Mouse (Mus musculus): ENCODE measurements around the gene Zfp553. TPM values are rescaled to one million over a fixed set of nuclear protein-coding genes. Genes with fewer than 3 reads are reported as not detected.

Zfp553 gene
- polyA plus RNA-seq, 1 experiment from 2014 or later: 7.1 TPM

- Histone ChIP-seq H3K79me2 (ENCODE audit: inconsistent target) (peaks cover 65% of the 10 kb centered on the region), H3K36me3 (ENCODE audit: inconsistent target) (peaks cover 25% of the 10 kb centered on the region), H3K4me3 (ENCODE audit: inconsistent target) (peak overlapping the region; percentile 95), H3K27ac (peak overlapping the region; percentile 80)
- WGBS (ENCODE audit: missing documents): 0% methylated on average over 2 of the region's 2 CpGs
Observed at GRCm38 (mm10) chr7:127206606-127207005, 26.3 kb upstream of the Zfp553 start.

- Histone ChIP-seq H3K4me3 (ENCODE audit: inconsistent target) (peak overlapping the region; percentile 95), H3K36me3 (ENCODE audit: inconsistent target) (peaks cover 15% of the 10 kb centered on the region), H3K79me2 (ENCODE audit: inconsistent target) (peaks cover 54% of the 10 kb centered on the region), H3K27ac (peak overlapping the region; percentile 80)
- WGBS (ENCODE audit: missing documents): 0% methylated on average over 52 of the region's 53 CpGs
Observed at GRCm38 (mm10) chr7:127207374-127208294, 25.2 kb upstream of the Zfp553 start.

- Histone ChIP-seq H3K36me3 (ENCODE audit: inconsistent target) (peaks cover 9% of the 10 kb centered on the region), H3K79me2 (ENCODE audit: inconsistent target) (peaks cover 49% of the 10 kb centered on the region)
- 1% methylated on average over 37 of the region's 44 CpGs for WGBS (ENCODE audit: missing documents)
Observed at GRCm38 (mm10) chr7:127208295-127208552, 24.6 kb upstream of the Zfp553 start, which contains the start of gene Tbc1d10b. TSS of gene Tbc1d10b (minus strand) at chr7:127208468.

GRCm38 (mm10) chr7:127208553-127209438 lies 24.1 kb upstream of the Zfp553 start, which contains the start of gene Mylpf:
TSS of gene Mylpf (plus strand) at chr7:127208890.
- 2% methylated on average over 39 of the region's 44 CpGs for WGBS (ENCODE audit: missing documents)
- Histone ChIP-seq H3K79me2 (ENCODE audit: inconsistent target) (peaks cover 43% of the 10 kb centered on the region), H3K36me3 (ENCODE audit: inconsistent target) (peaks cover 3% of the 10 kb centered on the region; the same call in 1 of the 2 replicates), H3K27ac (peak within 1 kb of the TSS; percentile 80), H3K4me3 (ENCODE audit: inconsistent target) (peak within 1 kb of the TSS; percentile 95)

More at GRCm38 (mm10) chr7:127208295-127208552, 24.6 kb upstream of the Zfp553 start, which contains the start of gene Tbc1d10b:
- H3K4me3 ChIP-seq (ENCODE audit: inconsistent target): peak within 1 kb of the TSS; percentile 95
- peak within 1 kb of the TSS; percentile 80 for H3K27ac ChIP-seq

GRCm38 (mm10) chr7:127209851-127210250 lies 23.0 kb upstream of the Zfp553 start:
- Histone ChIP-seq H3K27ac (peak overlapping the region; percentile 50), H3K4me3 (ENCODE audit: inconsistent target) (no peak overlapping the region), H3K79me2 (ENCODE audit: inconsistent target) (peaks cover 32% of the 10 kb centered on the region), H3K36me3 (ENCODE audit: inconsistent target) (no peaks in the 10 kb centered on the region)
- WGBS (ENCODE audit: missing documents): 76% methylated on average over 5 of the region's 5 CpGs

- Histone ChIP-seq H3K27ac (no peak overlapping the region; the same call in 1 of the 2 replicates), H3K79me2 (ENCODE audit: inconsistent target) (peaks cover 28% of the 10 kb centered on the region), H3K4me3 (ENCODE audit: inconsistent target) (no peak overlapping the region), H3K36me3 (ENCODE audit: inconsistent target) (no peaks in the 10 kb centered on the region)
- 71% methylated on average over 4 of the region's 4 CpGs for WGBS (ENCODE audit: missing documents)
Observed at GRCm38 (mm10) chr7:127210266-127210665, 22.6 kb upstream of the Zfp553 start.

GRCm38 (mm10) chr7:127211014-127211745 lies 21.7 kb upstream of the Zfp553 start:
- peak overlapping the region; percentile 48 for H3K27ac ChIP-seq
- 28% methylated on average over 5 of the region's 5 CpGs for WGBS (ENCODE audit: missing documents)
- no peak overlapping the region for H3K4me3 ChIP-seq (ENCODE audit: inconsistent target)

GRCm38 (mm10) chr7:127212432-127213250 lies 20.2 kb upstream of the Zfp553 start:
- WGBS (ENCODE audit: missing documents): 90% methylated on average over 12 of the region's 12 CpGs
- H3K36me3 ChIP-seq (ENCODE audit: inconsistent target): no peaks in the 10 kb centered on the region
- H3K79me2 ChIP-seq (ENCODE audit: inconsistent target): peaks cover 4% of the 10 kb centered on the region
- no peak overlapping the region for H3K27ac ChIP-seq
- H3K4me3 ChIP-seq (ENCODE audit: inconsistent target): no peak overlapping the region

More at GRCm38 (mm10) chr7:127211014-127211745, 21.7 kb upstream of the Zfp553 start:
- Histone ChIP-seq H3K36me3 (ENCODE audit: inconsistent target) (no peaks in the 10 kb centered on the region), H3K79me2 (ENCODE audit: inconsistent target) (peaks cover 19% of the 10 kb centered on the region)

GRCm38 (mm10) chr7:127213485-127213884 lies 19.4 kb upstream of the Zfp553 start:
- H3K79me2 ChIP-seq (ENCODE audit: inconsistent target): no peaks in the 10 kb centered on the region
- no peak overlapping the region for H3K4me3 ChIP-seq (ENCODE audit: inconsistent target)
- H3K27ac ChIP-seq: no peak overlapping the region
- no peaks in the 10 kb centered on the region for H3K36me3 ChIP-seq (ENCODE audit: inconsistent target)
- WGBS (ENCODE audit: missing documents): 48% methylated on average over 7 of the region's 7 CpGs

GRCm38 (mm10) chr7:127213930-127214329 lies 18.9 kb upstream of the Zfp553 start:
- no peak overlapping the region for H3K27ac ChIP-seq
- WGBS (ENCODE audit: missing documents): 87% methylated on average over 11 of the region's 12 CpGs
- no peaks in the 10 kb centered on the region for H3K79me2 ChIP-seq (ENCODE audit: inconsistent target)

GRCm38 (mm10) chr7:127214521-127214920 lies 18.3 kb upstream of the Zfp553 start:
- Histone ChIP-seq H3K4me3 (ENCODE audit: inconsistent target) (no peak overlapping the region), H3K36me3 (ENCODE audit: inconsistent target) (no peaks in the 10 kb centered on the region), H3K79me2 (ENCODE audit: inconsistent target) (no peaks in the 10 kb centered on the region), H3K27ac (no peak overlapping the region)
- WGBS (ENCODE audit: missing documents): 91% methylated on average over 17 of the region's 21 CpGs

More at GRCm38 (mm10) chr7:127213930-127214329, 18.9 kb upstream of the Zfp553 start:
- Histone ChIP-seq H3K4me3 (ENCODE audit: inconsistent target) (no peak overlapping the region), H3K36me3 (ENCODE audit: inconsistent target) (no peaks in the 10 kb centered on the region)

- H3K79me2 ChIP-seq (ENCODE audit: inconsistent target): no peaks in the 10 kb centered on the region
- H3K4me3 ChIP-seq (ENCODE audit: inconsistent target): no peak overlapping the region
- H3K36me3 ChIP-seq (ENCODE audit: inconsistent target): no peaks in the 10 kb centered on the region
- 46% methylated on average over 33 of the region's 33 CpGs for WGBS (ENCODE audit: missing documents)
- no peak overlapping the region for H3K27ac ChIP-seq
Observed at GRCm38 (mm10) chr7:127214981-127215871, 17.6 kb upstream of the Zfp553 start.
